Mouse (Mus musculus) heart, postnatal 36 days (tissue): Measurements from ENCODE around the gene Tm9sf3. TPM values are rescaled to one million over a fixed set of nuclear protein-coding genes. Genes with fewer than 3 reads are reported as not detected.
"Not testable (repeated sequence)": the region's sequence is repeated elsewhere in the genome, so short reads cannot be mapped to it uniquely, and the experiment has no call there.

ENCODE experiments used
- DNase-seq, 2 experiments: peaks; one replicate each; pipeline ENCODE4 v3.0.0; 2021 to 2022
- intact Hi-C: fragments of 180-260 bp; cut with DNase I; formaldehyde crosslinking; loops from one replicate; pipeline ENCODE4 v1.15.1; 2025
- total RNA-seq, 2 experiments: library from RNA; stranded (reverse); gene quantifications; 2 replicates each; pipeline ENCODE4 v1.2.3; 2021

The Tm9sf3 gene
- total RNA-seq, result 10 to 100 TPM; 73.5 to 75.7 TPM

- intact Hi-C loops, result no loop called here
- DNase-seq, result peak; percentile 84 to 89
These were observed at the start of gene Tm9sf3 for GRCm38 (mm10) chr19:41263630-41264295. Gene Tm9sf3 (minus strand): TSS chr19:41263997.

GRCm38 (mm10) chr19:41312587-41312986 lies 48.8 kb upstream of the Tm9sf3 start:
- intact Hi-C loops, result loop anchor here (10.0 kb wide), 2 partner anchors 132 to 312 kb away; no protein-coding TSS in a partner anchor
- DNase-seq, result not testable (repeated sequence)

- intact Hi-C loops, result loop anchor here (10.0 kb wide), 2 partner anchors 133 to 313 kb away; no protein-coding TSS in a partner anchor
- no peak for DNase-seq
These were observed 48.2 kb upstream of the Tm9sf3 start for GRCm38 (mm10) chr19:41312027-41312426.

GRCm38 (mm10) chr19:41310971-41311703 lies 47.3 kb upstream of the Tm9sf3 start:
- DNase-seq, result peak in 1 of 2 experiments; percentile 9
- intact Hi-C loops, result loop anchor here (10.0 kb wide), 2 partner anchors 134 to 314 kb away; no protein-coding TSS in a partner anchor

- no peak for DNase-seq
- intact Hi-C loops, result no loop called here
These were observed 40.1 kb upstream of the Tm9sf3 start for GRCm38 (mm10) chr19:41303933-41304332.

GRCm38 (mm10) chr19:41303433-41303832 lies 39.6 kb upstream of the Tm9sf3 start:
- no peak for DNase-seq
- intact Hi-C loops, result no loop called here

GRCm38 (mm10) chr19:41301856-41302255 lies 38.1 kb upstream of the Tm9sf3 start:
- DNase-seq, result no peak
- intact Hi-C loops, result no loop called here

GRCm38 (mm10) chr19:41299446-41299845 lies 35.6 kb upstream of the Tm9sf3 start:
- DNase-seq, result no peak
- intact Hi-C loops, result no loop called here

GRCm38 (mm10) chr19:41290952-41291619 lies 27.3 kb upstream of the Tm9sf3 start:
- intact Hi-C loops, result no loop called here
- no peak for DNase-seq

- intact Hi-C loops, result no loop called here
- DNase-seq, result no peak
These were observed 24.8 kb upstream of the Tm9sf3 start for GRCm38 (mm10) chr19:41288568-41288967.

GRCm38 (mm10) chr19:41287224-41287623 lies 23.4 kb upstream of the Tm9sf3 start:
- intact Hi-C loops, result no loop called here
- DNase-seq, result no peak

GRCm38 (mm10) chr19:41284515-41284914 lies 20.7 kb upstream of the Tm9sf3 start:
- no peak for DNase-seq
- intact Hi-C loops, result no loop called here

GRCm38 (mm10) chr19:41282718-41283117 lies 18.9 kb upstream of the Tm9sf3 start:
- intact Hi-C loops, result no loop called here
- no peak for DNase-seq

- intact Hi-C loops, result no loop called here
These were observed 18.4 kb upstream of the Tm9sf3 start for GRCm38 (mm10) chr19:41282216-41282615.

GRCm38 (mm10) chr19:41279724-41280244 lies 16.0 kb upstream of the Tm9sf3 start:
- no peak for DNase-seq
- intact Hi-C loops, result no loop called here

More at GRCm38 (mm10) chr19:41282216-41282615, 18.4 kb upstream of the Tm9sf3 start:
- DNase-seq, result no peak

- no peak for DNase-seq
- intact Hi-C loops, result no loop called here
These were observed 14.8 kb upstream of the Tm9sf3 start for GRCm38 (mm10) chr19:41278606-41279005.

GRCm38 (mm10) chr19:41275588-41275987 lies 11.8 kb upstream of the Tm9sf3 start:
- no peak for DNase-seq
- intact Hi-C loops, result no loop called here

- intact Hi-C loops, result no loop called here
- DNase-seq, result no peak
These were observed 7.1 kb upstream of the Tm9sf3 start for GRCm38 (mm10) chr19:41270906-41271305.

GRCm38 (mm10) chr19:41270151-41270727 lies 6.4 kb upstream of the Tm9sf3 start:
- intact Hi-C loops, result no loop called here
- DNase-seq, result no peak

GRCm38 (mm10) chr19:41266251-41266901 lies 2.6 kb upstream of the Tm9sf3 start:
- intact Hi-C loops, result no loop called here
- no peak for DNase-seq
